15 mouse cellular contexts compared by ENCODE assay signal in the genomic region with DNA sequence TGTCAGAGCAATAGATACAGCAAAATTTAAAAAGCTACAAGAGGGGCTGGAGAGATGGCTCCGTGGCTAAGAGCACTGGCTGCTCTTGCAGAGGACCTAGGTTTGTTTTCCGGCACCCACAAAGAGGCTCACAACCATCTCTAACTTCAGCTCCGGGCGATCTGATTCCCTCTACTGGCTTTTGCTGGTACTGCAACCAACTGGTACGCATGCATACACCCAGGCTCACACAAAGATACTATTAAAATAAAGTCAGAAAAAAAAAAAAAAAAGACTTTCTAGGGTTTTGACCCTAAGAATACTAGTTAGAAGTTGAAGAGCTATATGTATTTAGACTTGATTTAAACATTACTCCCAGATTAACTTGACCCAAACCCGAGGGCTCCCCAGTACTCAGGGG.
A peak's percentile ranks its signal among the peaks of the same experiment; 100 is the strongest.
DNase-seq lines count a peak whose midpoint lies in the region; ATAC-seq and TF ChIP-seq lines count a peak whose summit lies in the region.
"Had no signal": no experiment of that assay in that cellular context is flagged by ENCODE, and none has a peak within 500 bp of the region (broad histone marks: within the 10 kb centered on the region; RNA-seq: fewer than 3 reads in every experiment).

No protein-coding gene starts in this region.

- H3K4me2 ChIP-seq in intestine, postnatal 0 days (replicated peaks; ENCODE audit: low read depth): no peak overlapping the region
- no peak overlapping the region for H3K4me2 ChIP-seq in intestine, embryonic 15.5 days (replicated peaks)
- no peak overlapping the region for H3K4me2 ChIP-seq in midbrain, postnatal 0 days (ENCODE audit: low read depth, low read length, poor library complexity, severe bottlenecking)
- H3K4me2 ChIP-seq in midbrain, embryonic 16.5 days (ENCODE audit: low read length): no peak overlapping the region
- H3K4me2 ChIP-seq in stomach, postnatal 0 days (replicated peaks; ENCODE audit: low read depth): no peak overlapping the region
- H3K4me2 ChIP-seq: neural tube, embryonic 13.5 days had no signal

- H3K36me3 ChIP-seq in intestine, postnatal 0 days (ENCODE audit: control insufficient read depth, insufficient read depth): no peaks in the 10 kb centered on the region
- H3K36me3 ChIP-seq in intestine, embryonic 15.5 days: no peaks in the 10 kb centered on the region
- no peaks in the 10 kb centered on the region for H3K36me3 ChIP-seq in midbrain, postnatal 0 days (ENCODE audit: insufficient read depth, low read length)
- H3K36me3 ChIP-seq in midbrain, embryonic 16.5 days (ENCODE audit: control insufficient read depth, insufficient read depth, low read length): no peaks in the 10 kb centered on the region
- H3K36me3 ChIP-seq in stomach, postnatal 0 days (ENCODE audit: control insufficient read depth, insufficient read depth, low read length): no peaks in the 10 kb centered on the region
- no peaks in the 10 kb centered on the region for H3K36me3 ChIP-seq in forebrain, embryonic 10.5 days (replicated peaks)
- H3K36me3 ChIP-seq: limb, embryonic 10.5 days; neural tube, embryonic 13.5 days had no signal

- no peak for TF ChIP-seq EP300 in stomach, postnatal 0 days (optimal IDR thresholded peaks at IDR 0.05)

- DNase-seq in midbrain, postnatal 0 days (ENCODE audit: low spot score): no peak
- DNase-seq in ZHBTc4 (ENCODE audit: low read depth, low spot score): peak; percentile 76
- no peak for DNase-seq in stomach, postnatal 0 days (ENCODE audit: low spot score)
- DNase-seq in forebrain, embryonic 10.5 days (ENCODE audit: extremely low spot score, low spot score): no peak
- no peak for DNase-seq in right cerebral cortex, postnatal 4 days
- DNase-seq: gastrocnemius, postnatal 25 days; kidney, adult 18-20 months; midbrain, embryonic 14.5 days; spleen, adult 18-20 months had no signal

- no peak overlapping the region for H3K9ac ChIP-seq in intestine, postnatal 0 days (ENCODE audit: low read depth, low read length)
- no peak overlapping the region for H3K9ac ChIP-seq in intestine, embryonic 15.5 days
- H3K9ac ChIP-seq in midbrain, postnatal 0 days (replicated peaks; ENCODE audit: low read length, poor library complexity, severe bottlenecking): no peak overlapping the region
- no peak overlapping the region for H3K9ac ChIP-seq in midbrain, embryonic 16.5 days (ENCODE audit: low read depth, low read length)
- H3K9ac ChIP-seq in stomach, postnatal 0 days (ENCODE audit: low read length): no peak overlapping the region
- H3K9ac ChIP-seq: neural tube, embryonic 13.5 days had no signal

- peak; percentile 38 for TF ChIP-seq CTCF in intestine, postnatal 0 days (IDR thresholded peaks at IDR 0.05; ENCODE audit: low read depth)
- TF ChIP-seq CTCF in midbrain, postnatal 0 days (IDR thresholded peaks at IDR 0.05): peak; percentile 24; the same call in 1 of the 2 replicates
- TF ChIP-seq CTCF in stomach, postnatal 0 days (IDR thresholded peaks at IDR 0.05; ENCODE audit: low read depth): peak; percentile 38; the same call in 1 of the 2 replicates

- no peak overlapping the region for H3K27ac ChIP-seq in intestine, postnatal 0 days (ENCODE audit: low read depth, low read length)
- no peak overlapping the region for H3K27ac ChIP-seq in intestine, embryonic 15.5 days
- H3K27ac ChIP-seq in midbrain, postnatal 0 days (ENCODE audit: low read depth, low read length): no peak overlapping the region
- H3K27ac ChIP-seq in midbrain, embryonic 16.5 days (ENCODE audit: low read length): no peak overlapping the region
- no peak overlapping the region for H3K27ac ChIP-seq in stomach, postnatal 0 days (replicated peaks)
- no peak overlapping the region for H3K27ac ChIP-seq in forebrain, embryonic 10.5 days
- H3K27ac ChIP-seq: limb, embryonic 10.5 days; neural tube, embryonic 13.5 days had no signal

- no peaks in the 10 kb centered on the region for H3K9me3 ChIP-seq in intestine, postnatal 0 days (ENCODE audit: control insufficient read depth)
- H3K9me3 ChIP-seq in intestine, embryonic 15.5 days: no peaks in the 10 kb centered on the region
- no peaks in the 10 kb centered on the region for H3K9me3 ChIP-seq in midbrain, postnatal 0 days (ENCODE audit: low read length)
- H3K9me3 ChIP-seq in midbrain, embryonic 16.5 days (replicated peaks; ENCODE audit: control insufficient read depth, low read length, poor library complexity, severe bottlenecking): no peaks in the 10 kb centered on the region; the same call in 1 of the 2 replicates
- H3K9me3 ChIP-seq in stomach, postnatal 0 days (ENCODE audit: control insufficient read depth, low read length): no peaks in the 10 kb centered on the region
- H3K9me3 ChIP-seq in forebrain, embryonic 10.5 days: 0 out of 2 replicates have a peak, but pooled peaks cover 4% of the 10 kb centered on the region
- H3K9me3 ChIP-seq: limb, embryonic 10.5 days; neural tube, embryonic 13.5 days had no signal

- WGBS in intestine, postnatal 0 days: 85% methylated on average over 6 of the region's 6 CpGs
- WGBS in intestine, embryonic 15.5 days: 87% methylated on average over 6 of the region's 6 CpGs
- WGBS in midbrain, postnatal 0 days: 83% methylated on average over 6 of the region's 6 CpGs
- 87% methylated on average over 6 of the region's 6 CpGs for WGBS in midbrain, embryonic 16.5 days
- 82% methylated on average over 6 of the region's 6 CpGs for WGBS in stomach, postnatal 0 days
- WGBS in forebrain, embryonic 10.5 days: 82% methylated on average over 6 of the region's 6 CpGs

- ATAC-seq in intestine, postnatal 0 days: no peak
- ATAC-seq in intestine, embryonic 15.5 days: no peak
- no peak for ATAC-seq in midbrain, postnatal 0 days (ENCODE audit: low FRiP score)
- ATAC-seq in midbrain, embryonic 16.5 days: no peak
- no peak for ATAC-seq in stomach, postnatal 0 days (ENCODE audit: low FRiP score, low TSS enrichment)
- ATAC-seq: forebrain, embryonic 16.5 days had no signal

- H3K4me3 ChIP-seq in intestine, postnatal 0 days (ENCODE audit: low read depth, low read length): no peak overlapping the region
- H3K4me3 ChIP-seq in intestine, embryonic 15.5 days (replicated peaks): no peak overlapping the region
- no peak overlapping the region for H3K4me3 ChIP-seq in midbrain, postnatal 0 days (ENCODE audit: low read depth, low read length)
- H3K4me3 ChIP-seq in midbrain, embryonic 16.5 days (ENCODE audit: low read depth, low read length): no peak overlapping the region
- H3K4me3 ChIP-seq in stomach, postnatal 0 days (ENCODE audit: low read depth, low read length): no peak overlapping the region
- no peak overlapping the region for H3K4me3 ChIP-seq in forebrain, embryonic 10.5 days
- H3K4me3 ChIP-seq: limb, embryonic 10.5 days; neural tube, embryonic 13.5 days had no signal

- no peaks in the 10 kb centered on the region for H3K4me1 ChIP-seq in intestine, postnatal 0 days (replicated peaks; ENCODE audit: control insufficient read depth, insufficient read depth, low read length)
- no peaks in the 10 kb centered on the region for H3K4me1 ChIP-seq in intestine, embryonic 15.5 days (replicated peaks)
- H3K4me1 ChIP-seq in midbrain, postnatal 0 days (ENCODE audit: insufficient read depth, low read length): no peaks in the 10 kb centered on the region
- no peaks in the 10 kb centered on the region for H3K4me1 ChIP-seq in midbrain, embryonic 16.5 days (ENCODE audit: control insufficient read depth, insufficient read depth, low read length)
- H3K4me1 ChIP-seq in stomach, postnatal 0 days (replicated peaks; ENCODE audit: control insufficient read depth, insufficient read depth): no peaks in the 10 kb centered on the region
- H3K4me1 ChIP-seq in forebrain, embryonic 10.5 days: no peaks in the 10 kb centered on the region
- H3K4me1 ChIP-seq: limb, embryonic 10.5 days; neural tube, embryonic 13.5 days had no signal

- no peaks in the 10 kb centered on the region for H3K27me3 ChIP-seq in intestine, postnatal 0 days (replicated peaks; ENCODE audit: control insufficient read depth, insufficient read depth, low read length)
- H3K27me3 ChIP-seq in intestine, embryonic 15.5 days (replicated peaks): no peaks in the 10 kb centered on the region
- no peaks in the 10 kb centered on the region for H3K27me3 ChIP-seq in midbrain, postnatal 0 days (ENCODE audit: insufficient read depth, low read length)
- no peaks in the 10 kb centered on the region for H3K27me3 ChIP-seq in midbrain, embryonic 16.5 days (ENCODE audit: control insufficient read depth, insufficient read depth, low read depth, low read length)
- no peaks in the 10 kb centered on the region for H3K27me3 ChIP-seq in stomach, postnatal 0 days (ENCODE audit: control insufficient read depth, insufficient read depth, low read length)
- H3K27me3 ChIP-seq in forebrain, embryonic 10.5 days (ENCODE audit: poor library complexity, severe bottlenecking): no peaks in the 10 kb centered on the region
- H3K27me3 ChIP-seq: neural tube, embryonic 13.5 days had no signal
